Mouse (Mus musculus): ENCODE data around the gene Amph.
"Not testable (repeated sequence)": the region's sequence is repeated elsewhere in the genome, so short reads cannot be mapped to it uniquely, and the experiment has no call there.

Amph gene

GRCm38 (mm10) chr13:18948171-18949028 lies at the start of gene Amph:
Gene Amph (plus strand): TSS chr13:18948205.
- CTCF ChIA-PET, result no interaction called here

DNA sequence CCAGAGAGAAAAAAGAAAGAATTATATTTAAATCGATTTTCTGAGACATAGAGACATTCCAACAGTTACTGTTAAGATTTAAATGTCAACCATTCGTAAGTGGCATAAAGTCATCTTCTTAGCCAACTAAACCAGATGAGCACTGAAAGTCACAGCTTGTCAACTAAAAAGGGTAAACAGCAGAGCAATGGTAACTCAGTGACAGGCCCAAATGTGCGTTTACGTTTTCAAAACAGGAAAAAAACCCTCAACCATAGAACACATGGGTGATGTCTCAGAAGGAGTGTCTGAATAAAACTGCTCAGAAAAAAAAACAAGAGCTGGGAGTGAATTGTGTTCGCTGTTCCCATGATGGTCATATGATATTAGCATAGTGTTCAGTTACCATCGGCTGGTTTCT lies 44.4 kb upstream of the Amph start:
- CTCF ChIA-PET, result no interaction called here

DNA sequence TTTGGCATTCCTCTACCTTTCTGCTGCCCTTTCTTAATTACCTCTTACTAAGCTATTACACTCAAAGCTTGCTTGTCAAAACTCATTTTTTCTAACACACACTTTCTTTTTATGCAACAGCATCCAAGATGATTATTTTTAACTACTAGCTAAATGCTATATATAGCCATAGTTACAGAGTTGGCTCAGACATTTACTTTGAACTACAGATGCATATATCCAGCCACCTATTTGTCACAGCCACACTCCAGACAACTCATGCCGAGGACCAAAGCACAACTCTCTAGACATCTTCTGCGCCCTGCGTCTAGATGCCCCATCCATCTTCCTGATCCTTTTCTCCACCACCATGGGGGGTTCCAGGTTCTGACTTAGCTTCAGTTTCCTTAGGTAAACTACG lies 33.2 kb upstream of the Amph start:
- CTCF ChIA-PET, result no interaction called here

GRCm38 (mm10) chr13:18933191-18933590 lies 14.8 kb upstream of the Amph start:
- CTCF ChIA-PET, result not testable (repeated sequence)

DNA sequence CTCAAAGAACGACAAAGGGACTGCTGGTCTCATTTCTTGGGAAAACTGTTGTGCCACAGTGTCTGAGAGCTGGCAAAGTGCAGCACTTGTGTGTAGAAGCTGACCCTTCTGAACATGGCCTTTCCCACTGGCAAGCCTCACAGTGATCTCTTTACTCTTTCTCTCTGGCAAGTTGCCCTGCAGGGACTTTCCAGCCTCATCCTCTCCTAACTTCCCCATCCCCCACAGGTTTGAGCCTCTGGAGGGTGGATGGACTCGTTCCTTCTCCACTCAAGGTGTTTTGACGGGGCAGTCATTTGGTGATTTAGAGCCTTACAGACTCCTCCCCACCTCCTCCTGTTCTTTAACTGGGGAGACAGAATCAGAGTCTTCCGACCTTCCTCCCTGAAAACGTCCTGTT lies 319 bp upstream of the Amph start:
- CTCF ChIA-PET, result no interaction called here

- CTCF ChIA-PET, result no interaction called here
Observed at GRCm38 (mm10) chr13:18949029-18949350, 985 bp downstream of the Amph start.

DNA sequence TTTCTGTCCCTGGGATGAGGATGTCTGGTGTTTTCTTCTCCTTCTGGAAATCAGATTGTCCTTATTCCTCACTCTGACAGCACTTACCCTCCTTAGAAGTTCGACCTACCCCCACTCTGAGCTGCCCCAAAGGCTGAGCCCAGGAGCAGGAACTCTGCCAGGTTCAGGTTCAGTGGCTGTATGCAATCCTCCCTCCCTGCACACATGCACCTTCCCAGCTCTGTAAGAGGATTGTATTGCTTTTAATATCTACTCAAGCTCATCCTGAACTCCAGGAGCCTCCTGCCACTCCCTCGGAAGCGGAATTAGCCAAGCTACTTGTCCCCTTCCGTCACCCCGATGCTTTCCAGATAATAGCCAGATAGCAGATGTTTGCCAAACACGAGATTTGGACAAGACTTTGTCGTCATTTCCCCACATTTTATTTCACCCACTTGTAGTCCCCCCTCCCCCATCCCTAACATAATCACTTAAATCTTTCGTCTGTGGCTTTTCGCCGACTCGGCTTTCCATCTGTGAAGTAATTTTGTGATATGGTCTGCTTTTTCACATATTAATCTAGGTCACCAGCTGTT lies 1.7 kb downstream of the Amph start:
- CTCF ChIA-PET, result no interaction called here

GRCm38 (mm10) chr13:18953575-18953974 lies 5.6 kb downstream of the Amph start:
- CTCF ChIA-PET, result no interaction called here

- CTCF ChIA-PET, result no interaction called here
Observed at GRCm38 (mm10) chr13:18956065-18956913, 8.3 kb downstream of the Amph start.

GRCm38 (mm10) chr13:18957028-18957427 lies 9.0 kb downstream of the Amph start:
- CTCF ChIA-PET, result no interaction called here

- CTCF ChIA-PET, result no interaction called here
Observed at GRCm38 (mm10) chr13:18972571-18972970, 24.6 kb downstream of the Amph start.

GRCm38 (mm10) chr13:18974351-18974750 lies 26.3 kb downstream of the Amph start:
- CTCF ChIA-PET, result no interaction called here

DNA sequence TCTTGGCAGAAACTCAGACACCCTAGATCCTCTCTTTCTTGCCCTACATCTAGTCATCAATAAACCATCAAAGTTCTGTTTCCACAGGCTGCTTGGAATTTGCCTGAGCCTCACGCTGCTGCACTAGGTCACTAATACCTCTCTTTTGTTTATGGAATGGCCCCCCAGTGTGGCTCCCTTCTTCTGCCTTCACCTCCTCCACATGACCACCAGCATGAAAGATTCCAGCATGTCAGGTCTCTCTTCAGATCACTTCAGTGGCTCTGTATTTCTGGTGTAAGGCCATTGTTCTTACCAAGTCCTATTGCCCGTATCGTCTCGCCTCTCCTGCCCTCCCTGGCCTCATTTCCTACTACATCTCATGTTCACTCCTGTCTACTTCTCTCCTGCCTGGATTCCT lies 39.3 kb downstream of the Amph start:
- CTCF ChIA-PET, result no interaction called here

DNA sequence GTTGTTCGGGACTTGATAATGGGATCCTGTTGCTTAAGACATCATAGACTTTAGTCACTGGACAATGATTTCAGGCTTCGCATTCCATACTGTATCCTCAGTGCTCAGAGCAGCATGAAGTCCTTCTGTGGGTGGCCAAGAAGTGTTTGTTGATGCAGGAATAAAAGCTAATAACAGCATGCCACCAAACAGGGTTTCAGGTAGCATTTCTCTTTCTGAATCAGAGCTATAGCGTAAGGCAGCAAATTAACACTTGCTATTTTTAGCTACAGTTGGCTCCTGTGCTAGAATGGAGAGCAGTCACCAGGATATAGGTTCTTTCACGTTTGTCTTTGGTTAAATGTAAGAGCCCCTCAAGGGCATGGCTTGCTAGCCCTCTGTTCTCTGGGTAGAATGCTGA lies 40.3 kb downstream of the Amph start:
- CTCF ChIA-PET, result no interaction called here

DNA sequence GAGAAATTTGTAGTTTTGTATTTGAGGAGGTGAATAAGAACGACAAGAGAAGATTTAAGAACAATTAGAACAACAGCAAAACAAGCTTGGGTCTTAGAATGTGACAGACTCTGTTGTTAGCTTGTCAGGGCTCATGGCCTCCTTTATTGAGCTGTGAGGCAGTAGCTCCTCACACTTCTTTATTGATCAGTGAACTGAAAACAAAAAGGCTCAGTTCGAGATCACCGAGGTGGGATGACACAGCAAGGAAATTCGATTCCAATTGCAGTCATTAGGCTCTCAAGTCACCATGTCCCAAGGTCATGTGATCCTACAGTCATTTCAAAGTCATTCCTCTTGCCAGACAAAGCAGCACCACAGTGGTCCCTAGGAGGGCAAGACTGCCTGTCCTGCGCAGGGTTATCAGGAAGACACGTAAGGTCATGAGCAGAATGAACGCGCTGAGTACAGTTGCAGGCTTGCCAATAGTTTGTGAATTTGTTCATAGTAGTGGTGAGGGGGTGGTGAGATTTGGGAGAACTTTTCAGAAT lies 41.2 kb downstream of the Amph start:
- CTCF ChIA-PET, result no interaction called here

DNA sequence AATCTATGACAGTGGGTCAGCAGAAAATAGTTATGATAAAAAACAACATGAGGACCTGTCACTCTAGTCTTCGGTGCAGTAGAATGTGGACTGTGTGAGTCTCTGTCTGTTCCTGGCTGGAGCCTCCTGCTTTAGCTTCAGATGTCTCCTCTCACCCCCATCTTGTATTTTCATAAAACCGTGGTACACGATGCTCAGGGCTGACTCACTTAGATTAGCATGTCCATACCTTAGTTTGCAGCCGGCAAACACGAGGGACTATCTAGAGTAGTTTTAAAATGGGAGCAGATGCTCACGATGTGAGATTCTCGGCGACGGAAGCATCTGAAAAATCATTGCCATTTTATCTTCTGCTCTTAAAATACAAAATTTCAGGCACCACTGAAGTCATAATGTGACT lies 54.5 kb downstream of the Amph start:
- CTCF ChIA-PET, result no interaction called here

DNA sequence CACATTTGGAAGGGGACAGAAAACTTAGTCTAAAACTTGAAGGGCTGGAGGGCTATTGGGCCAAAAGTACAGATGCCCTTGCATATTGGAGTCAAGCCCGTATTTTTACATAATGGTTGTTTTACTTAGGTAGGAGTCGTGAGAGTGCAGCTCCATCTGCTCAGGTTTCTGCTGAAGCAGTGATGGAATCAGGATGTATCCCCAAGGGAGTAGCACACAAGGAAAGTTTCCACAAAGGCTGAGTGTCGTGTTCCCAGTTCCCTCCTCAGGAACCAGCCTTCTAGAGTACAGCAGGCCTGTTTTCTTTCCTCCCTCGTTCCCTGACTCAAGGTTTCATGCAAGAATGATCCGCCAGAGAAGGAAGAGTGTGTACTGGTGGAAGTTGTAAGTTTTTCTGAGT lies 56.4 kb downstream of the Amph start:
- CTCF ChIA-PET, result no interaction called here

DNA sequence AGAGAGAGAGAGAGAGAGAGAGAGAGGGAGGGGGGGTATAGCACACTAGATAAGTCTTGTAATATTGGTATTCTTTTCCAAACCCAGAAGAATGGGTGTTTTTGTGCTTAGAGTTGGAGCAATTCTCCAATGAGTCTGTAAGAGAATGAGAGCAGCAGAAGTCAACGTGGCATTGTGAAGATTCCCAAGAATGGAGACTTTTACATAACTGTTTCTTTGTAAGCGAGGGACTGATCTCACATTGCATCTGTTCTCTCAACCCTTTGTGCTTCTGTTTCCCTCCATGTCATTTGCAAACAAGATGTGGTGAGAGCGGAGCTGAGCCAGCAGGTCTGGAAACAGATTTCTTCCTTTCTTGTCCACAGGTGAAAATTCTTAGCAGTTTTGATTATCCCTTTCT lies 60.4 kb downstream of the Amph start:
- CTCF ChIA-PET, result no interaction called here

- CTCF ChIA-PET, result no interaction called here
Observed at GRCm38 (mm10) chr13:19014825-19015375, 66.9 kb downstream of the Amph start.

GRCm38 (mm10) chr13:19021529-19021928 lies 73.5 kb downstream of the Amph start:
- CTCF ChIA-PET, result no interaction called here

DNA sequence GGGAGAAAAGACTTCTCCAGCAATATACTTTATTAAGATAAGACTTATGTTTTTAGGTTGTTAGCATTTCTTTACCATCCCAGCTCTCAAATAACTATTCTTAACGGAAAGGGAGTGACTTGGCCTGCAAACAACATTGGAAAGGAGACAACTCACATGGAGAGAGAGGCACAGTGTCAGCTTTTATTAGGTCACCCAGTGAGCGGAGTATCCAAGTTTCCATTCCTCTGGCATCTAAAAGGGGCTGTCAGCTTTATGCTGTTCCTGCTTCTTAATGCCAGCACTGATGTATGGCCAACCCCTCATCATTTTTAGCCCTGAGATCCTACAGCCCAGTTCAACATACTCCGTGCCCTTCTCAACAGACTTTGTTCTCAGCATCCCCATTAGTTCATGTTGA lies 74.3 kb downstream of the Amph start:
- CTCF ChIA-PET, result no interaction called here

DNA sequence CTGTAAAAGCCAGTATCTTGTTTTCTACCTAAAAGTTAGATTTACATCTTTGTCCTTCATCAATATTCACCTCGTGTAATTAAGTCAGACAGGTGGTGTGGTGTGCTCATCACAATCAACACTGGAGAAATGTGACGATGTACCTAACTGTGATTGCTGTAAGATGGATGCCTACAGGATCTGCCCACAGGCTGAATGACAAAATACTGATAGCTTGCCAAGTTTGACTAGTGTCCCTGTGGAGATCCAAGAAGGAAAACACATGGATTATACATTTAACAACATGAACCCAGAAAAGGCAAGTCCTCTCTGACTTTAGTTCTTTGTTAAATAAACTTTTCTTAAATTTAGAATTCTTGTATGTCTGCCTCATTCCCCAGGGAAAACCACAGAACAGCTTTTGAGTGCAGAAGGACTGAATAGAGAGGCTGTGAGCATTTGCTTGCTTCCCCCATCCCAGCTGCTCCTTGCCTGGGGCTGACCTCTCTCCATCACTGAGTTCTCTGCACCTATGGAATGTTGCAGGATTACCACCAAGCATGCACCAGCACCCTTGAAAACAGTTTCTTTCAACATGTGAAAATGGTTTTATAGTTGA lies 77.2 kb downstream of the Amph start:
- CTCF ChIA-PET, result no interaction called here

Measured in spleen, embryonic (tissue).